Mouse (Mus musculus): ENCODE data around the gene Smco1.

DNA sequence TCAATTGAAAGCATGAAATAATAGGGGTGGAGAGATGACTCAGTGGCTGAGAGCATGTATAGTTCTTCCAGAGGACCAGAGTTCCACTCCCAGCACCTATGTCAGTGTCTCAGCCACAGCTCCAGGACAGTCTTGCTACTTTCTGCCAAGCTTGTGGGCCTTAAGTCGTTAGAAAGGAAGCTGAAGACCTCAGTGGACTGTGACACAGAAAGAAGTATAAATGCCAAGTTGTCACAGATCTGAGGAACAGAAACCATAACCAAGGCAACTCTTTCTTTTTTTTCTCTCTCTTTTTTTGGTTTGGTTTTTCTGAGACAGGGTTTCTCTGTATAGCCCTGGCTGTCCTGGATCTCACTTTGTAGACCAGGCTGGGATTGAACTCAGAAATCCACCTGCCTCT, 4.6 kb downstream of the Smco1 start:
- TF ChIP-seq POLR2A (IDR thresholded peaks at IDR 0.05; ENCODE audit: insufficient read depth, low read depth, low read length): no peak
- TF ChIP-seq EP300 (IDR thresholded peaks at IDR 0.05; ENCODE audit: insufficient read depth, low read depth, low read length): no peak

Data from heart, adult 2 months (tissue).